Mouse (Mus musculus): Measurements from ENCODE around the gene Alad. TPM values are rescaled to one million over a fixed set of nuclear protein-coding genes. Genes with fewer than 3 reads are reported as not detected.

Alad gene
- polyA plus RNA-seq (2014; fragmentation: Nextera tagmentation; extraction: Ambion mirVana) = 468 and 489 TPM in 2 replicates

GRCm38 (mm10) chr4:62519849-62520233 lies at the start of gene Alad:
TSS of gene Alad (minus strand) at chr4:62519918.
- WGBS = under 1% methylated on average over 37 of the region's 37 CpGs
- Histone ChIP-seq H3K4me1 (replicated peaks; ENCODE audit: control insufficient read depth, insufficient read depth, low read length) (peaks cover 32% of the 10 kb centered on the region), H3K27me3 (replicated peaks; ENCODE audit: control insufficient read depth, insufficient read depth, low read length) (no peaks in the 10 kb centered on the region), H3K9me3 (ENCODE audit: control insufficient read depth, low read length) (no peaks in the 10 kb centered on the region), H3K36me3 (ENCODE audit: control insufficient read depth, insufficient read depth, low read length) (peaks cover 14% of the 10 kb centered on the region), H3K4me2 (peak within 1 kb of the TSS; percentile 77), H3K9ac (ENCODE audit: low read depth, low read length) (peak within 1 kb of the TSS; percentile 93), H3K27ac (ENCODE audit: low read depth, low read length) (peak within 1 kb of the TSS; percentile 93), H3K4me3 (ENCODE audit: low read depth, low read length) (peak within 1 kb of the TSS; percentile 85)
- ATAC-seq (replicated peaks; ENCODE audit: low FRiP score) (peak; percentile 64), DNase-seq (ENCODE audit: low spot score) (peak; percentile 86)

- Histone ChIP-seq H3K9me3 (ENCODE audit: control insufficient read depth, low read length) (no peaks in the 10 kb centered on the region), H3K36me3 (ENCODE audit: control insufficient read depth, insufficient read depth, low read length) (no peaks in the 10 kb centered on the region), H3K4me1 (replicated peaks; ENCODE audit: control insufficient read depth, insufficient read depth, low read length) (no peaks in the 10 kb centered on the region), H3K27ac (ENCODE audit: low read depth, low read length) (no peak overlapping the region), H3K27me3 (replicated peaks; ENCODE audit: control insufficient read depth, insufficient read depth, low read length) (no peaks in the 10 kb centered on the region), H3K4me3 (ENCODE audit: low read depth, low read length) (no peak overlapping the region), H3K9ac (ENCODE audit: low read depth, low read length) (no peak overlapping the region), H3K4me2 (no peak overlapping the region)
- DNase-seq (ENCODE audit: low spot score) = no peak
- ATAC-seq (replicated peaks; ENCODE audit: low FRiP score) = no peak
- 73% methylated on average over 1 of the region's 1 CpGs for WGBS
These were observed 48.6 kb upstream of the Alad start for GRCm38 (mm10) chr4:62568359-62568758.

GRCm38 (mm10) chr4:62567696-62568095 lies 48.0 kb upstream of the Alad start:
- WGBS = 85% methylated on average over 6 of the region's 6 CpGs
- H3K4me2 ChIP-seq = no peak overlapping the region
- no peaks in the 10 kb centered on the region for H3K9me3 ChIP-seq (ENCODE audit: control insufficient read depth, low read length)
- no peaks in the 10 kb centered on the region for H3K27me3 ChIP-seq (replicated peaks; ENCODE audit: control insufficient read depth, insufficient read depth, low read length)
- no peak for DNase-seq (ENCODE audit: low spot score)
- H3K36me3 ChIP-seq (ENCODE audit: control insufficient read depth, insufficient read depth, low read length) = no peaks in the 10 kb centered on the region
- ATAC-seq (replicated peaks; ENCODE audit: low FRiP score) = no peak
- H3K27ac ChIP-seq (ENCODE audit: low read depth, low read length) = no peak overlapping the region
- no peak overlapping the region for H3K4me3 ChIP-seq (ENCODE audit: low read depth, low read length)
- H3K4me1 ChIP-seq (replicated peaks; ENCODE audit: control insufficient read depth, insufficient read depth, low read length) = no peaks in the 10 kb centered on the region
- no peak overlapping the region for H3K9ac ChIP-seq (ENCODE audit: low read depth, low read length)

GRCm38 (mm10) chr4:62566530-62566929 lies 46.8 kb upstream of the Alad start:
- Histone ChIP-seq H3K9me3 (ENCODE audit: control insufficient read depth, low read length) (no peaks in the 10 kb centered on the region), H3K27me3 (replicated peaks; ENCODE audit: control insufficient read depth, insufficient read depth, low read length) (no peaks in the 10 kb centered on the region), H3K4me2 (no peak overlapping the region), H3K9ac (ENCODE audit: low read depth, low read length) (no peak overlapping the region), H3K4me3 (ENCODE audit: low read depth, low read length) (no peak overlapping the region), H3K36me3 (ENCODE audit: control insufficient read depth, insufficient read depth, low read length) (no peaks in the 10 kb centered on the region), H3K4me1 (replicated peaks; ENCODE audit: control insufficient read depth, insufficient read depth, low read length) (no peaks in the 10 kb centered on the region), H3K27ac (ENCODE audit: low read depth, low read length) (no peak overlapping the region)
- ATAC-seq (replicated peaks; ENCODE audit: low FRiP score) (no peak), DNase-seq (ENCODE audit: low spot score) (no peak)
- WGBS = 67% methylated on average over 4 of the region's 4 CpGs

- no peak for DNase-seq (ENCODE audit: low spot score)
- H3K36me3 ChIP-seq (ENCODE audit: control insufficient read depth, insufficient read depth, low read length) = no peaks in the 10 kb centered on the region
- no peaks in the 10 kb centered on the region for H3K27me3 ChIP-seq (replicated peaks; ENCODE audit: control insufficient read depth, insufficient read depth, low read length)
- no peak overlapping the region for H3K9ac ChIP-seq (ENCODE audit: low read depth, low read length)
- H3K9me3 ChIP-seq (ENCODE audit: control insufficient read depth, low read length) = no peaks in the 10 kb centered on the region
- no peak overlapping the region for H3K4me3 ChIP-seq (ENCODE audit: low read depth, low read length)
- no peak overlapping the region for H3K4me2 ChIP-seq
- 62% methylated on average over 4 of the region's 4 CpGs for WGBS
- no peaks in the 10 kb centered on the region for H3K4me1 ChIP-seq (replicated peaks; ENCODE audit: control insufficient read depth, insufficient read depth, low read length)
- no peak for ATAC-seq (replicated peaks; ENCODE audit: low FRiP score)
- no peak overlapping the region for H3K27ac ChIP-seq (ENCODE audit: low read depth, low read length)
These were observed 42.3 kb upstream of the Alad start for GRCm38 (mm10) chr4:62562006-62562405.

GRCm38 (mm10) chr4:62561630-62562001 lies 41.9 kb upstream of the Alad start:
- Histone ChIP-seq H3K9ac (ENCODE audit: low read depth, low read length) (no peak overlapping the region), H3K27ac (ENCODE audit: low read depth, low read length) (no peak overlapping the region), H3K36me3 (ENCODE audit: control insufficient read depth, insufficient read depth, low read length) (no peaks in the 10 kb centered on the region), H3K4me1 (replicated peaks; ENCODE audit: control insufficient read depth, insufficient read depth, low read length) (no peaks in the 10 kb centered on the region), H3K4me2 (no peak overlapping the region), H3K27me3 (replicated peaks; ENCODE audit: control insufficient read depth, insufficient read depth, low read length) (no peaks in the 10 kb centered on the region), H3K4me3 (ENCODE audit: low read depth, low read length) (no peak overlapping the region), H3K9me3 (ENCODE audit: control insufficient read depth, low read length) (no peaks in the 10 kb centered on the region)
- WGBS = 54% methylated on average over 3 of the region's 3 CpGs
- DNase-seq (ENCODE audit: low spot score) (no peak), ATAC-seq (replicated peaks; ENCODE audit: low FRiP score) (no peak)

GRCm38 (mm10) chr4:62560963-62561629 lies 41.4 kb upstream of the Alad start:
- Histone ChIP-seq H3K9me3 (ENCODE audit: control insufficient read depth, low read length) (no peaks in the 10 kb centered on the region), H3K27me3 (replicated peaks; ENCODE audit: control insufficient read depth, insufficient read depth, low read length) (no peaks in the 10 kb centered on the region), H3K36me3 (ENCODE audit: control insufficient read depth, insufficient read depth, low read length) (no peaks in the 10 kb centered on the region), H3K27ac (ENCODE audit: low read depth, low read length) (no peak overlapping the region), H3K4me2 (no peak overlapping the region), H3K4me1 (replicated peaks; ENCODE audit: control insufficient read depth, insufficient read depth, low read length) (no peaks in the 10 kb centered on the region), H3K9ac (ENCODE audit: low read depth, low read length) (no peak overlapping the region), H3K4me3 (ENCODE audit: low read depth, low read length) (no peak overlapping the region)
- no peak for DNase-seq (ENCODE audit: low spot score)
- ATAC-seq (replicated peaks; ENCODE audit: low FRiP score) = no peak
- WGBS = 25% methylated on average over 4 of the region's 4 CpGs

GRCm38 (mm10) chr4:62559797-62560329 lies 40.1 kb upstream of the Alad start, which contains the start of gene Rgs3:
TSS of gene Rgs3 (plus strand) at chr4:62559847.
- Histone ChIP-seq H3K36me3 (ENCODE audit: control insufficient read depth, insufficient read depth, low read length) (no peaks in the 10 kb centered on the region), H3K4me3 (ENCODE audit: low read depth, low read length) (no peak within 1 kb of the TSS), H3K27me3 (replicated peaks; ENCODE audit: control insufficient read depth, insufficient read depth, low read length) (no peaks in the 10 kb centered on the region), H3K27ac (ENCODE audit: low read depth, low read length) (no peak within 1 kb of the TSS), H3K4me1 (replicated peaks; ENCODE audit: control insufficient read depth, insufficient read depth, low read length) (no peaks in the 10 kb centered on the region), H3K9me3 (ENCODE audit: control insufficient read depth, low read length) (no peaks in the 10 kb centered on the region), H3K9ac (ENCODE audit: low read depth, low read length) (no peak within 1 kb of the TSS), H3K4me2 (no peak within 1 kb of the TSS)
- DNase-seq (ENCODE audit: low spot score) (no peak), ATAC-seq (replicated peaks; ENCODE audit: low FRiP score) (no peak)
- WGBS = 38% methylated on average over 6 of the region's 6 CpGs

- Histone ChIP-seq H3K4me3 (ENCODE audit: low read depth, low read length) (no peak overlapping the region), H3K27me3 (replicated peaks; ENCODE audit: control insufficient read depth, insufficient read depth, low read length) (no peaks in the 10 kb centered on the region), H3K4me2 (no peak overlapping the region), H3K4me1 (replicated peaks; ENCODE audit: control insufficient read depth, insufficient read depth, low read length) (no peaks in the 10 kb centered on the region), H3K9ac (ENCODE audit: low read depth, low read length) (no peak overlapping the region), H3K27ac (ENCODE audit: low read depth, low read length) (no peak overlapping the region), H3K36me3 (ENCODE audit: control insufficient read depth, insufficient read depth, low read length) (no peaks in the 10 kb centered on the region), H3K9me3 (ENCODE audit: control insufficient read depth, low read length) (no peaks in the 10 kb centered on the region)
- WGBS = 63% methylated on average over 3 of the region's 3 CpGs
- ATAC-seq (replicated peaks; ENCODE audit: low FRiP score) (no peak), DNase-seq (ENCODE audit: low spot score) (no peak)
These were observed 37.7 kb upstream of the Alad start for GRCm38 (mm10) chr4:62557436-62557835.
